Mouse (Mus musculus) CD8-positive naive resting alpha-beta T cell, adult 2 months (primary cell): ENCODE results near the gene Gimap4.

Experiments
- DNase-seq, 2 experiments: peaks; one replicate each; pipeline ENCODE4 v3.0.0; 2022; ENCODE audit warnings: low read depth in 2 of 2, low spot score in 2 of 2

Gene Gimap4

GRCm38 (mm10) chr6:48698888-48699287 lies 14.5 kb downstream of the Gimap4 start:
- DNase-seq = no peak

- no peak for DNase-seq
Measured at GRCm38 (mm10) chr6:48700251-48701075, 16.1 kb downstream of the Gimap4 start.

- no peak for DNase-seq
Measured at GRCm38 (mm10) chr6:48702146-48702545, 17.8 kb downstream of the Gimap4 start.

GRCm38 (mm10) chr6:48702601-48703000 lies 18.3 kb downstream of the Gimap4 start:
- DNase-seq = no peak

GRCm38 (mm10) chr6:48704146-48704545 lies 19.8 kb downstream of the Gimap4 start:
- no peak for DNase-seq

GRCm38 (mm10) chr6:48706130-48706529 lies 21.8 kb downstream of the Gimap4 start:
- peak in 1 of 2 experiments; percentile 34 for DNase-seq

- DNase-seq = peak; percentile 68 to 71
Measured at GRCm38 (mm10) chr6:48718455-48718854, 34.1 kb downstream of the Gimap4 start, which contains the start of the genes Gm28053 and Gimap7. TSS of gene Gm28053 (plus strand) at chr6:48718607. TSS of gene Gimap7 (plus strand) at chr6:48718621.

- DNase-seq = no peak
Measured at GRCm38 (mm10) chr6:48720326-48720725, 36.0 kb downstream of the Gimap4 start.

- no peak for DNase-seq
Measured at GRCm38 (mm10) chr6:48723468-48723867, 39.1 kb downstream of the Gimap4 start.

- peak; percentile 69 to 75 for DNase-seq
Measured at GRCm38 (mm10) chr6:48725476-48725875, 41.1 kb downstream of the Gimap4 start.

GRCm38 (mm10) chr6:48727761-48728160 lies 43.4 kb downstream of the Gimap4 start:
- peak; percentile 66 to 73 for DNase-seq

- DNase-seq = peak; percentile 83
Measured at GRCm38 (mm10) chr6:48732864-48733304, 48.5 kb downstream of the Gimap4 start.

GRCm38 (mm10) chr6:48733660-48734059 lies 49.3 kb downstream of the Gimap4 start:
- DNase-seq = no peak

- no peak for DNase-seq
Measured at GRCm38 (mm10) chr6:48737053-48737452, 52.7 kb downstream of the Gimap4 start.

GRCm38 (mm10) chr6:48737688-48738087 lies 53.3 kb downstream of the Gimap4 start:
- DNase-seq = no peak

GRCm38 (mm10) chr6:48738961-48739779 lies 54.8 kb downstream of the Gimap4 start, which contains the start of gene Gimap1:
TSS of gene Gimap1 (plus strand) at chr6:48739054.
- DNase-seq = peak; percentile 73 to 78

GRCm38 (mm10) chr6:48739780-48740055 lies 55.4 kb downstream of the Gimap4 start:
- no peak for DNase-seq

GRCm38 (mm10) chr6:48740501-48741169 lies 56.3 kb downstream of the Gimap4 start:
- DNase-seq = no peak

- DNase-seq = no peak
Measured at GRCm38 (mm10) chr6:48741273-48741672, 56.9 kb downstream of the Gimap4 start.
